Mouse (Mus musculus): ENCODE results near the gene Acvrl1. TPM values are rescaled to one million over a fixed set of nuclear protein-coding genes. Genes with fewer than 3 reads are reported as not detected.

Gene Acvrl1
- polyA plus RNA-seq, 1 experiment, result 7.9 TPM

DNA sequence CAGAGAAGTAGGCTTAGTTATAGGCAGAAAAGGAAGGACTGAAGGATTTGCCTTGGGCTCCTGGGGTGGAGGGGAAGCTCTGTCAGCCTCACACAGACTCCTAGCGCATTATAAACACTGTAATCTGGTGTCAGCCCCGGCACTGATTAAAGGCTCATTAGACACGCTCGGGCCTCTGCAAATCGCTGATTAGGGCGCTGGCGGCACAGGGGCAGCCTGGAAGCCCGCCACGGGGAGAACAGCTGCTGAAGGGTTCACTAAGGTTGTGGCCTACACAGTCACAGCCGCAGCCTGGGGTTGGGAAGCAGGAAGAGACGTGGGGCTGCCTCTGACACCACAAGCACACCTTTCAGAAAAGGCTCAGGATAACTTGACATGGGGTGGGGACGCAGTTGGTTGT lies 11.6 kb downstream of the Acvrl1 start:
- TF ChIP-seq GATA1 (IDR thresholded peaks at IDR 0.05; ENCODE audit: borderline replicate concordance, low read length), result no peak
- TF ChIP-seq FLI1 (IDR thresholded peaks at IDR 0.05; ENCODE audit: low read length), result no peak
- H3K4me1 ChIP-seq, result peaks cover 78% of the 10 kb centered on the region
- peaks cover 23% of the 10 kb centered on the region for H3K27me3 ChIP-seq (replicated peaks)
- peaks cover 26% of the 10 kb centered on the region for H3K36me3 ChIP-seq (replicated peaks; ENCODE audit: low read length)
- H3K4me3 ChIP-seq (replicated peaks), result no peak overlapping the region
- H3K9me3 ChIP-seq, result no peaks in the 10 kb centered on the region

DNA sequence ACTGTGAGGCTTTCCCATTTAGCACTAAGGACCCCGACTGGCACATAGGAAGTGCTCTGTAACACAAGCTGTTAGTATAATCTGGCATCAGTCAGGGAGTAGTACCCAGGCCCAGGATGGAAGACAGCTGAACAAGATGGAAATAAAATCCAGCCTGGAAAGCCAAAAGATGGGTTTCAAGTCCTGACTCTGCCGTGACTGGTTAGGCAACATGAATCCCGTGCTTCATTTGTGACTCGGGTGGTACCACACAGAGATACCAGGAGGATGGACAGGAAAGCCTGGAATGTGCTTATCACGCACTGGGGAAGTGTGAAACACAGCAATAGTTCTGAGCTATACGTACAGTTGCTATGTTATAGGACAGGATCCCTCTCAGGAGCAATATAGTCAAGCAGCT lies 12.3 kb downstream of the Acvrl1 start:
- H3K36me3 ChIP-seq (replicated peaks; ENCODE audit: low read length), result peaks cover 26% of the 10 kb centered on the region
- H3K4me1 ChIP-seq, result peaks cover 78% of the 10 kb centered on the region
- TF ChIP-seq GATA1 (IDR thresholded peaks at IDR 0.05; ENCODE audit: borderline replicate concordance, low read length), result no peak
- TF ChIP-seq FLI1 (IDR thresholded peaks at IDR 0.05; ENCODE audit: low read length), result no peak
- H3K4me3 ChIP-seq (replicated peaks), result peak overlapping the region; percentile 89
- H3K27me3 ChIP-seq (replicated peaks), result peaks cover 16% of the 10 kb centered on the region
- no peaks in the 10 kb centered on the region for H3K9me3 ChIP-seq

DNA sequence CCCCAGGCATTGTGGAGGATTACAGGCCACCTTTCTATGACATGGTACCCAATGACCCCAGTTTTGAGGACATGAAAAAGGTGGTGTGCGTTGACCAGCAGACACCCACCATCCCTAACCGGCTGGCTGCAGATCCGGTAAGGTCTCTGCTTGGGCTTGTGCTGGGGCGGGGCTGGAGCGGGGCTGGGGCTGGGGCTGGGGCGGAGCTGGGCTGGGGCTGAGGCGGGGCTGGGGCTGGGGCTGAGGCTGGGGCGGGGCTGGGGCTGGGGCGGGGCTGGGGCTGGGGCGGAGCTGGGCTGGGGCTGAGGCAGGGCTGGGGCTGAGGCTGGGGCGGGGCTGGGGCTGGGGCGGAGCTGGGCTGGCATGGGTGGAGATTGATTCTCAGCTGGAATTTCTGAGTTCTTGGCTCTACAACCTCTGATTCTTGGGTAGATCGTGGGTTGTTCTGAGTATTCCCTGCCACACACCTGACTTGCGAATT lies 12.8 kb downstream of the Acvrl1 start:
- H3K27me3 ChIP-seq (replicated peaks), result peaks cover 11% of the 10 kb centered on the region
- H3K9me3 ChIP-seq, result no peaks in the 10 kb centered on the region
- H3K4me3 ChIP-seq (replicated peaks), result peak overlapping the region; percentile 89
- H3K36me3 ChIP-seq (replicated peaks; ENCODE audit: low read length), result peaks cover 23% of the 10 kb centered on the region
- peaks cover 78% of the 10 kb centered on the region for H3K4me1 ChIP-seq
- TF ChIP-seq FLI1 (IDR thresholded peaks at IDR 0.05; ENCODE audit: low read length), result no peak
- TF ChIP-seq GATA1 (IDR thresholded peaks at IDR 0.05; ENCODE audit: borderline replicate concordance, low read length), result no peak

DNA sequence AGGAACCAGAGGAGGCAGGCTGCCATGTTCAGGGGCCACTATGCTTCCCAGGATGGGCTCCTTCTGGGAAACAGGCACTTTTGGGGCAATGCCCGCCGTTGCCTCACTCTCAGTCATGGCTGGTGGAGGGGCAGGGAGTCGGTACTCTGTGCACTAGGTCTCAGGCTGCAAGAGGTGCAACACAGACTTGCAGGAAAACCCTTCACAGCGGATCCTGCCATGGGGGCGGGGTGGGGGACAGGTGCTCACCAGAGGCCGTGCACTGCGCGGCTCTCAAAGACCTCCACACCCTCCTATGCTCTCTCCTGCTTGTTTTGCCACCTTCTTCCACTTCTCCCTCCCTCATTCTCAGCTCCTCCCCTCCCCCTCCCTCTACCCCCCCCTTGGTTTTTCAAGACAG lies 14.3 kb downstream of the Acvrl1 start:
- H3K4me1 ChIP-seq, result peaks cover 89% of the 10 kb centered on the region
- peaks cover 2% of the 10 kb centered on the region for H3K27me3 ChIP-seq (replicated peaks)
- peaks cover 16% of the 10 kb centered on the region for H3K36me3 ChIP-seq (replicated peaks; ENCODE audit: low read length)
- TF ChIP-seq FLI1 (IDR thresholded peaks at IDR 0.05; ENCODE audit: low read length) (no peak), GATA1 (IDR thresholded peaks at IDR 0.05; ENCODE audit: borderline replicate concordance, low read length) (no peak)
- H3K9me3 ChIP-seq, result no peaks in the 10 kb centered on the region
- H3K4me3 ChIP-seq (replicated peaks), result no peak overlapping the region

DNA sequence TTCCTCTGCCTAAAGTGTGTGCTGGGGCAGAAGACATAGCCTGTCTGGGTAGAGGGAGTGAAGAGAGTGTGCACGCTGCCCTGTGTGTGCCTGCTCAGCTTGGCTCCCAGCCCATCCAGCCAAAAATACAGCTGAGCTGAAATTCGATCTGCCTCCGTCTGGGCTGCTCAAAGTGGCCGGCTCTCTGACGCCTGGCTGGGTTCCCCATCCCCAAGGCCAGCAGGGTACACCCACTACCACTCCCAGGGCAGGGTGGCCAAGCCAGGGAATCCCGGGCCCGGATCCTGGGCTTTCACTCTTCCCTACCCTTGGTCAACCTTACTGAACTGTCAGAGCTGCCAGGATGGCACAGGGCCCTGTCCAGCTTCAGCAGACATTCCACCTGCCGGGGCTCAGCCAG lies 15.2 kb downstream of the Acvrl1 start:
- Histone ChIP-seq H3K9me3 (no peaks in the 10 kb centered on the region), H3K36me3 (replicated peaks; ENCODE audit: low read length) (peaks cover 16% of the 10 kb centered on the region), H3K4me3 (replicated peaks) (peak overlapping the region; percentile 31), H3K27me3 (replicated peaks) (peaks cover 2% of the 10 kb centered on the region), H3K4me1 (peaks cover 94% of the 10 kb centered on the region)
- TF ChIP-seq GATA1 (IDR thresholded peaks at IDR 0.05; ENCODE audit: borderline replicate concordance, low read length) (no peak), FLI1 (IDR thresholded peaks at IDR 0.05; ENCODE audit: low read length) (no peak)

DNA sequence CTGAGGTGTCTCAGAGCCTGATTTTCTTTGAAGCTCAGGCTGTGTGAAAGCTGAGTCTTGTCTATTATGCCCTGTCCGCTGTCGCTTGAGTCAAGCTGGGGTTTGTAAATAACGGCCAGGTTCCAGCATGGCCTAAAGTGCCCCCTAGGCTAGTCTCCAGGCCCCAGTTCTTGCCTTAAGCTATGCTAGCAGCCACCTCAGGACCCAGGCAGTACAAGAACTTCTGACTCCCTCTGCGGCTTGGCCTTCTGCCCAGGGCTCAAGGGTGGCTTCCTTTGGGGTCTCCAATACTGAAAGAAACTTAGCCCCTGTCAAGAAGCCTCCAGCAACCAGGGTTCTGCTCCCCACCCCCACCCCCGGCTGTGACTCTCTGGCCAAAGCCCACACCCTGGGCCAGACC lies 15.9 kb downstream of the Acvrl1 start:
- H3K9me3 ChIP-seq, result no peaks in the 10 kb centered on the region
- TF ChIP-seq GATA1 (IDR thresholded peaks at IDR 0.05; ENCODE audit: borderline replicate concordance, low read length) (no peak), FLI1 (IDR thresholded peaks at IDR 0.05; ENCODE audit: low read length) (no peak)
- H3K4me1 ChIP-seq, result peaks cover 97% of the 10 kb centered on the region

DNA sequence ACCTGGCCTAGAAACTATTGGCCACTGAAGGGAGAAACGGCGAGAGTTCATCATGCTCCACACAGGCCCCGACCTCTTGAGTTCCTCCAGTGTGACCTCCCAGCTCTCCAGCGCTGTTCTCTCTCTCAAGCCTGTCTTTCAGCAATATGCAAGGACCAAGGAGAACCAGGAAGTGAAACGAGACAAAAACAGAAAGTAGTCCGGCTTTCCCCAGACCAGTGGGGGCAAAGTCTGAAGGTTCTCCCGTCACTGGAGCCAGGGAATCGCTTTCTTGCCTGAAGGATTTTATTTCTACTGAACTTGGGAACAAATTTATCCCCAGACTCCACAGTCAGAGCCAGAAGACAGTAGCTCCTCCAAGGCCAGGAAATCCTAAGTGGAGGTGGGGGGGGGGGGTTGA lies 16.5 kb downstream of the Acvrl1 start:
- H3K36me3 ChIP-seq (replicated peaks; ENCODE audit: low read length), result peaks cover 14% of the 10 kb centered on the region
- H3K27me3 ChIP-seq (replicated peaks), result no peaks in the 10 kb centered on the region
- no peaks in the 10 kb centered on the region for H3K9me3 ChIP-seq
- no peak for TF ChIP-seq FLI1 (IDR thresholded peaks at IDR 0.05; ENCODE audit: low read length)
- TF ChIP-seq GATA1 (IDR thresholded peaks at IDR 0.05; ENCODE audit: borderline replicate concordance, low read length), result no peak
- peaks cover 94% of the 10 kb centered on the region for H3K4me1 ChIP-seq
- peak overlapping the region; percentile 92 for H3K4me3 ChIP-seq (replicated peaks)

More for the DNA sequence above, 15.9 kb downstream of the Acvrl1 start:
- Histone ChIP-seq H3K27me3 (replicated peaks) (peaks cover 2% of the 10 kb centered on the region), H3K36me3 (replicated peaks; ENCODE audit: low read length) (peaks cover 16% of the 10 kb centered on the region), H3K4me3 (replicated peaks) (peak overlapping the region; percentile 92)

DNA sequence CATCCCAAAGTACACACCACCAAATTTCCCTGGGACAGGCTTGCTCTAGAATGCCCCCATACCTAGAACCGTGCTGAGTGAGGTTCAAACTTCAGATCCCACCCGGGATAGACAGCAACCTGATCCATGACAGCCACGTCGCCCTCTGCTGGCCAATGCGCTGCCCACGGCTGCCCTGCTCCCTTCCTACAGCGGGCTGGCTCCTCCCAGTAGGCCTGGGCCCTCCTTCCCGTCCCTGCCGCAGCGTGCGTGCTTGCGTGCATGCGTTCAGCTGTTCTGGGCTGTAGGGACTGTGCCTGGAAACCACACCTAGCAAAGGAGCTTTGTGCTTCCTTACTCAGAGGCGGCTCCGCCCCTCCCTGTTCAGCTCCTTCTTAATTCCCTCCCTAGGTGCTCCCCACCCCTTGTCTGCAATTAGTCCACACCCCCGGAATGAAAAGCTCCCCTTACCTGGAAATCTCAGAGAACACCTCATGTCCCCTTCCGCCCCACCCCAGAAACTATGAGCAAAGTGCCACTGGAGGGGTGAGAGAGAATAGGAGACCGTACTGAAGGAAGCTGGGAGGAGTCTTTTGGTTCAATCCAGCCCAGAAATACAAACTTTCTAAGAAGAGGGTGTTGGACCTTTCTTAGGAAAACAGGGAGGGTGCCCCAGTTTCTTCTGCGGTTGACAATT lies 17.2 kb downstream of the Acvrl1 start:
- no peaks in the 10 kb centered on the region for H3K27me3 ChIP-seq (replicated peaks)
- H3K9me3 ChIP-seq, result no peaks in the 10 kb centered on the region
- peak overlapping the region; percentile 92 for H3K4me3 ChIP-seq (replicated peaks)
- TF ChIP-seq GATA1 (IDR thresholded peaks at IDR 0.05; ENCODE audit: borderline replicate concordance, low read length), result no peak
- TF ChIP-seq FLI1 (IDR thresholded peaks at IDR 0.05; ENCODE audit: low read length), result no peak
- H3K4me1 ChIP-seq, result peaks cover 94% of the 10 kb centered on the region
- peaks cover 14% of the 10 kb centered on the region for H3K36me3 ChIP-seq (replicated peaks; ENCODE audit: low read length)

DNA sequence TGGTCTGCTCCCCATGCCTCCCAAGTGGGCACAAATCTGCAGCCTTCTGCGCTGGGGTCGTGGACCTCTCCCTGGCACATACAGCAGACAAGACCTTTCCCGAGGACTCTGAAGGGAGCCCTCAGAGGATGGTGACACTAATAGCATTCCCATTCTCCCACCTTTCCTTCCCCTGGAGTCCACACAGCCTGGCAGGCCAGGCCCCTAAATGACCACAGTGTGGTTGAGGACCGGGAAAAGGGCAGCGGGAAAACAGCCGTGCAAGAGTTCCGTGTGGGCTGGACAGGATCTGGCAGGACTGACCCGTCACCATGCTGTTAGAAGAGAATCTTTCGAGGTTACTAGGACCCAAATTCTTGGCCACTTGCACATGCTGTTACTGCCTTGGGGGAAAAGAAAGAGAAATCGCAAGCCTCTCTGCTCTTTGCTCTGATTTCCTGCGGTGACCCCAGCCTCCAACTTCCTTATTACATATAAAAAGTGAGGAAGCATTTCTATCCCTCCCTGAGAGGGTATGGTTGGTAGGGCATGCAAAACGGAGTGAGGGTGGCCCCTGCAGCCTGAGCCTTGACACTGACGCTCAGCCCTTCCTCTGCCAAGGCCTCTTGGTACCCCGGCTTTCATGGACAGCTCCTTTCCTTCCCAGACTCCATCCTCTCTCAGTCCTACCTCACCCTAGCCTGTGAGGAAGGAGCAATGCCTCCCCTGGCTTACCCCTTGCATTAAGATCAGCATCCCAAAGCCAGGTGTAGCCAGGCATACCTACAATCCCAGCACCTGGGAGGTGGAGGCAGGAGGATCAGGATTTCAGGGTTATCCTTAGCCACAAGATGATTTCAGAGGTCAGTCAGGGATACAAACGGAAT lies 18.0 kb downstream of the Acvrl1 start:
- peaks cover 95% of the 10 kb centered on the region for H3K4me1 ChIP-seq
- TF ChIP-seq FLI1 (IDR thresholded peaks at IDR 0.05; ENCODE audit: low read length) (no peak), GATA1 (IDR thresholded peaks at IDR 0.05; ENCODE audit: borderline replicate concordance, low read length) (no peak)
- no peaks in the 10 kb centered on the region for H3K27me3 ChIP-seq (replicated peaks)
- H3K4me3 ChIP-seq (replicated peaks), result peak overlapping the region; percentile 92
- H3K9me3 ChIP-seq, result no peaks in the 10 kb centered on the region
- peaks cover 14% of the 10 kb centered on the region for H3K36me3 ChIP-seq (replicated peaks; ENCODE audit: low read length)

Data from megakaryocyte, embryonic 14.5 days (primary cell).